Mouse (Mus musculus) naive thymus-derived CD4-positive, alpha-beta T cell, adult 5 months (primary cell): ENCODE results near the gene Adamtsl1. TPM values are rescaled to one million over a fixed set of nuclear protein-coding genes. Genes with fewer than 3 reads are reported as not detected.

Experiments used
- polyA plus RNA-seq: library from polyadenylated mRNA; unstranded; fragments of 100-300 nt; shearing (Covaris generic); gene quantifications from one replicate; pipeline ENCODE4 v1.2.1, GENCODE M21; 2017

Adamtsl1 gene
- 0.66 TPM for polyA plus RNA-seq

GRCm38 (mm10) chr4:85513792-85514191, at the start of gene Adamtsl1:
Gene Adamtsl1, plus strand, starts transcription at chr4:85514172.

